Mouse (Mus musculus) B cell, adult 67 days (primary cell): ENCODE results near the gene Vmn2r-ps159. TPM values are rescaled to one million over a fixed set of nuclear protein-coding genes. Genes with fewer than 3 reads are reported as not detected.

Source experiments
- total RNA-seq, 2 experiments: library from RNA; stranded (reverse); gene quantifications; 4 replicates each; pipeline ENCODE4 v1.2.4; 2023

The Vmn2r-ps159 gene
- not detected for total RNA-seq

GRCm38 (mm10) chr4:156330803-156331202, at the start of gene Vmn2r-ps159:
Gene Vmn2r-ps159, plus strand, starts transcription at chr4:156331103.

Other genes with a start within 250 kb of the Vmn2r-ps159 start
- 10 to 100 TPM; 67.6 to 67.9 TPM for gene 9430015G10Rik, start 221.1 kb upstream of the Vmn2r-ps159 start, total RNA-seq
- gene Rnf223, start 200.6 kb upstream of the Vmn2r-ps159 start, total RNA-seq = 1 to 10 TPM; 1.7 to 1.8 TPM
- 1 to 10 TPM; 1.8 to 4.1 TPM for gene Agrn, start 133.6 kb upstream of the Vmn2r-ps159 start, total RNA-seq
- 1 to 10 TPM; 6.6 to 7.7 TPM for gene Isg15, start 130.3 kb upstream of the Vmn2r-ps159 start, total RNA-seq
- gene AW011738, start 127.8 kb upstream of the Vmn2r-ps159 start, total RNA-seq = 1 to 10 TPM; 9.3 TPM
- under 1 TPM; 0.24 to 0.44 TPM for gene Perm1, start 115.2 kb upstream of the Vmn2r-ps159 start, total RNA-seq
- 10 to 100 TPM; 40.3 to 46.7 TPM for gene Plekhn1, start 96.2 kb upstream of the Vmn2r-ps159 start, total RNA-seq
- 10 to 100 TPM; 91.8 to 99.4 TPM for gene Noc2l, start 95.1 kb upstream of the Vmn2r-ps159 start, total RNA-seq
- gene Samd11, start 75.4 kb upstream of the Vmn2r-ps159 start, total RNA-seq = 1 to 10 TPM; 3.8 to 5.3 TPM